Mouse (Mus musculus) bone marrow, adult 2 months (tissue): ENCODE results near the gene Grhpr.

Source experiments
- CTCF ChIP-seq: fragments of 200-500 bp; IDR thresholded peaks from 2 replicates; pipeline ENCODE4 v1.5.1; 2011; ENCODE audit warnings: low read length, control low read depth; ENCODE audit not compliant: control insufficient read depth, insufficient read depth
- POLR2A ChIP-seq: fragments of 200-500 bp; IDR thresholded peaks from 2 replicates; pipeline ENCODE4 v1.6.1; 2011; ENCODE audit warnings: low read depth, mild to moderate bottlenecking, control low read depth, low read length, borderline replicate concordance; ENCODE audit not compliant: control insufficient read depth

DNA sequence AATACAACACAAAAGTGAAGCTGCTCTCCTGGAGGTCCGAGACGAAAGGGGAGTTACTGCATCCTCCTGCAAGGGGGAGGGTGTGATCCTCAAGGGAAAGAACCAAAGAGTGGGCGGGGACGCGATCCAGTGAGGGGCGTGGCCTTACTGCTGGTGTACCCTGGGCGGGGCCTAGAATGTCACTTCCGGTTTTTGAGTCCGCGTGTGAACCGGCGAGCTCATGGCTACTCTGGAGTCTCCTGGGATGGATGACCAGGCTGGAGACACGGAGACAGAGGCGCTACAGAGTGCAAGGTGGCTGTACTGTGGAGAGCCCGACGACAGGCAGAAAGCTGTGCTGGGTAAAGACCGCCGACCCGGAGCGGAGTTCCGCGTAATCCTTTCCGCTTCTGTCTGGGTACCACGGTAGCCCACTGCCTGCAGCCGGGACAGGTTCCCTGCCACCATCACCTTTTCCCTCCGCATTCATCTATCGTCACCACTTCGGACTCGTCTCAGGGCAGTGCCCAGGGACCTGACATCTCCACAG lies 37.3 kb downstream of the Grhpr start, which contains the start of gene Polr1e:
- no peak for TF ChIP-seq CTCF
- peak; percentile 29; the same call in 1 of the 2 replicates for TF ChIP-seq POLR2A
